ENCODE assay signal across 14 mouse cellular contexts in genomic region chr16:12608259-12608658, GRCm38 (mm10).
DNase-seq lines count a peak whose midpoint lies in the region; ATAC-seq lines count a peak whose summit lies in the region.
"Had no signal": no experiment of that assay in that cellular context is flagged by ENCODE, and none has a peak within 500 bp of the region (broad histone marks: within the 10 kb centered on the region; RNA-seq: fewer than 3 reads in every experiment).

No protein-coding gene starts in this region.

- whole genome bisulfite sequencing in heart, embryonic 12.5 days, result 60% methylated on average over 6 of the region's 6 CpGs
- 71% methylated on average over 6 of the region's 6 CpGs for WGBS in forebrain, embryonic 10.5 days

- peak; percentile 6 for DNase-seq in heart, postnatal 4 days
- DNase-seq in lung, postnatal 10 days, result peak; percentile 27
- no peak for DNase-seq in lung, postnatal 4 days
- peak; percentile 58 for DNase-seq in embryo, embryonic 10 days (ENCODE audit: low spot score)
- peak; percentile 59 for DNase-seq in mesoderm, embryonic 11.5 days (ENCODE audit: low read depth, low spot score)
- DNase-seq in forebrain, embryonic 10.5 days (ENCODE audit: extremely low spot score, low spot score), result no peak
- no peak for DNase-seq in natural killer cell, adult 2 months (ENCODE audit: low spot score in 2 of 2)
- DNase-seq: B cell, adult 2 months; layer of hippocampus, postnatal 36 days; spleen, adult 18-20 months had no signal

- no peak for ATAC-seq in heart, embryonic 12.5 days (ENCODE audit: insufficient number of reproducible peaks, low FRiP score)
- ATAC-seq: intestine, embryonic 15.5 days had no signal

- no peak overlapping the region for H3K27ac ChIP-seq in heart, embryonic 12.5 days (ENCODE audit: poor library complexity, severe bottlenecking)
- no peak overlapping the region for H3K27ac ChIP-seq in forebrain, embryonic 10.5 days
- H3K27ac ChIP-seq: embryonic facial prominence, embryonic 15.5 days; intestine, embryonic 15.5 days; limb, embryonic 13.5 days had no signal

- no peak overlapping the region for H3K9ac ChIP-seq in heart, embryonic 12.5 days
- H3K9ac ChIP-seq: embryonic facial prominence, embryonic 15.5 days; intestine, embryonic 15.5 days; limb, embryonic 13.5 days had no signal

- H3K4me1 ChIP-seq in heart, embryonic 12.5 days (replicated peaks), result no peaks in the 10 kb centered on the region
- no peaks in the 10 kb centered on the region for H3K4me1 ChIP-seq in forebrain, embryonic 10.5 days
- H3K4me1 ChIP-seq: embryonic facial prominence, embryonic 15.5 days; intestine, embryonic 15.5 days; limb, embryonic 13.5 days had no signal

- H3K9me3 ChIP-seq in heart, embryonic 12.5 days (replicated peaks), result no peaks in the 10 kb centered on the region
- no peaks in the 10 kb centered on the region for H3K9me3 ChIP-seq in forebrain, embryonic 10.5 days
- H3K9me3 ChIP-seq: embryonic facial prominence, embryonic 15.5 days; intestine, embryonic 15.5 days; limb, embryonic 13.5 days had no signal

- no peaks in the 10 kb centered on the region for H3K27me3 ChIP-seq in heart, embryonic 12.5 days (replicated peaks)
- H3K27me3 ChIP-seq in forebrain, embryonic 10.5 days (ENCODE audit: poor library complexity, severe bottlenecking), result no peaks in the 10 kb centered on the region
- H3K27me3 ChIP-seq: embryonic facial prominence, embryonic 15.5 days; intestine, embryonic 15.5 days; limb, embryonic 13.5 days had no signal

- H3K4me3 ChIP-seq in heart, embryonic 12.5 days, result no peak overlapping the region
- no peak overlapping the region for H3K4me3 ChIP-seq in forebrain, embryonic 10.5 days
- H3K4me3 ChIP-seq: embryonic facial prominence, embryonic 15.5 days; intestine, embryonic 15.5 days; limb, embryonic 13.5 days had no signal

- no peaks in the 10 kb centered on the region for H3K36me3 ChIP-seq in heart, embryonic 12.5 days
- H3K36me3 ChIP-seq in forebrain, embryonic 10.5 days (replicated peaks), result no peaks in the 10 kb centered on the region
- H3K36me3 ChIP-seq: embryonic facial prominence, embryonic 15.5 days; intestine, embryonic 15.5 days; limb, embryonic 13.5 days had no signal

- no peak overlapping the region for H3K4me2 ChIP-seq in heart, embryonic 12.5 days
- H3K4me2 ChIP-seq: embryonic facial prominence, embryonic 15.5 days; intestine, embryonic 15.5 days; limb, embryonic 13.5 days had no signal

Comparison
In these comparisons a context has a peak if more than half of its experiments do, and no peak if none do; other contexts are left out.
1. DNase-seq: peak in heart, postnatal 4 days (single experiment), lung, postnatal 10 days (single experiment), embryo, embryonic 10 days (single experiment) and mesoderm, embryonic 11.5 days (single experiment); none in lung, postnatal 4 days (0 of 2), forebrain, embryonic 10.5 days (single experiment) and natural killer cell, adult 2 months (0 of 2).